Comparison of ENCODE assay signal across 19 mouse cellular contexts in the genomic region with DNA sequence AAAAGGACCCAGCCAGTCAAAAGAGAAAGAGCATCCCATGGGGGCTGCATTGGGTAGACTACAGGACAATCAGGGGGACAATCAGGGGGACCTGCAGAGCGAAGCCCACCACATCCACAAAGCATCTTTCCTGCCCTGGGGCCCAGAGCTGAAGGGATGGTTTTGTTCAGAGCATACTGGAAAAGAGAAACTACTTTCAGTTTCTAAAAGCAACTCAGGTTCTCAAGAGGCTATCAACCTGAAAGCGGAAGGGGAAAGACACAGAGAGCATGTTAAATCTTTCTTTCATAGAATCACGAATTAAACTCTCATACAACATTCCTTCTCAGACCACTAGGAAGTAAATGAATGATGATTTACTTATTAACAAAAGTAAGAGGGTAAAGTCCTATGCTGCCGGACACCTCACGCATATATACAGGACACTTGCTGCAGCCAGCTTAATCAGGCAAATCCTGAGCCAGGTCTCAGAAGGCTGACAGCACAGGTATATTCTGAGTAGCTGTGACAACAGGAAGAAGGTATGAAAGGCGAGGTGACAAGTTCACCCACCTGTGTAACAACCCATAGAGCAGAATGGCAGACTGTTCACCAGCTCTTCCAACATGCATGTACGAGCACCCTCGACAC.
A peak's percentile ranks its signal among the peaks of the same experiment; 100 is the strongest.
DNase-seq lines count a peak whose midpoint lies in the region; TF ChIP-seq lines count a peak whose summit lies in the region.
"Had no signal": no experiment of that assay in that cellular context is flagged by ENCODE, and none has a peak within 500 bp of the region (broad histone marks: within the 10 kb centered on the region; RNA-seq: fewer than 3 reads in every experiment).

No protein-coding gene starts in this region.

- DNase-seq in kidney, adult 11 months, result peak; percentile 17
- no peak for DNase-seq in kidney, adult 18-20 months
- peak; percentile 3 to 9 for DNase-seq in B cell, adult 2 months
- peak; percentile 7 to 32 for DNase-seq in kidney, adult 8-10 months
- no peak for DNase-seq in layer of hippocampus, adult 9-11 months
- no peak for DNase-seq in heart, postnatal 36 days
- DNase-seq: adrenal gland, adult 8-10 months; cerebellum, postnatal 10 days; heart, postnatal 10 days; liver; liver, postnatal 0 days; lung, postnatal 36 days; retina, postnatal 1 day; right cerebral cortex, postnatal 4 days; thymus, adult 2 months had no signal

- peak overlapping the region; percentile 32 for H3K4me2 ChIP-seq in myocyte (ENCODE audit: low read depth)
- H3K4me2 ChIP-seq: forebrain, embryonic 13.5 days; hindbrain, embryonic 15.5 days had no signal

- intact Hi-C loops in heart, postnatal 36 days (cut with DNase I), result no loop called here

- no peaks in the 10 kb centered on the region for H3K27me3 ChIP-seq in myocyte (ENCODE audit: control insufficient read depth, insufficient read depth, insufficient read length)
- H3K27me3 ChIP-seq: forebrain, embryonic 13.5 days; hindbrain, embryonic 15.5 days had no signal

- no peaks in the 10 kb centered on the region for H3K36me3 ChIP-seq in myocyte (ENCODE audit: control insufficient read depth, insufficient read depth)
- H3K36me3 ChIP-seq: heart, embryonic 10.5 days; hindbrain, embryonic 15.5 days had no signal

- no peak overlapping the region for H3K4me3 ChIP-seq in myocyte
- H3K4me3 ChIP-seq: forebrain, embryonic 13.5 days; heart, embryonic 10.5 days; hindbrain, embryonic 15.5 days had no signal

- H3ac ChIP-seq in myocyte (ENCODE audit: control insufficient read depth, insufficient read length), result no peak overlapping the region

- H3K79me2 ChIP-seq in myocyte (ENCODE audit: control insufficient read depth, insufficient read depth), result no peaks in the 10 kb centered on the region

- no peak for TF ChIP-seq POLR2A in myocyte (IDR thresholded peaks at IDR 0.05; ENCODE audit: insufficient read length, low read depth)

TF ChIP-seq in myocyte, 11 proteins besides CTCF, POLR2A, EP300 and RAD21:
- TF ChIP-seq POLR2AphosphoS2 (IDR thresholded peaks at IDR 0.05; ENCODE audit: insufficient read length, low read depth) (no peak), TCF12 (IDR thresholded peaks at IDR 0.05; ENCODE audit: insufficient read depth, poor library complexity, severe bottlenecking) (no peak), REST (IDR thresholded peaks at IDR 0.05; ENCODE audit: insufficient read depth, insufficient read length) (no peak), MYOG (IDR thresholded peaks at IDR 0.05; ENCODE audit: control insufficient read depth in 1 of 3, insufficient read depth in 1 of 3, insufficient read length in 2 of 3, low read depth in 2 of 3) (no peak), MAX (IDR thresholded peaks at IDR 0.05; ENCODE audit: low read depth) (no peak), SRF (IDR thresholded peaks at IDR 0.05; ENCODE audit: control insufficient read depth, insufficient read length, low read depth) (no peak), TCF3 (IDR thresholded peaks at IDR 0.05; ENCODE audit: insufficient read length, low read depth) (no peak), USF1 (IDR thresholded peaks at IDR 0.05; ENCODE audit: low read depth) (no peak), E2F4 (IDR thresholded peaks at IDR 0.05; ENCODE audit: insufficient read depth) (no peak), CEBPB (IDR thresholded peaks at IDR 0.05; ENCODE audit: insufficient read depth, poor library complexity, severe bottlenecking) (no peak), MYOD1 (IDR thresholded peaks at IDR 0.05; ENCODE audit: control insufficient read depth in 1 of 3, insufficient read length in 2 of 3, low read depth in 2 of 3) (no peak)

Comparison
In these comparisons a context has a peak if more than half of its experiments do, and no peak if none do; other contexts are left out.
1. DNase-seq: peak in kidney, adult 11 months (single experiment), B cell, adult 2 months (2 of 2) and kidney, adult 8-10 months (2 of 2); none in kidney, adult 18-20 months (single experiment), layer of hippocampus, adult 9-11 months (single experiment) and heart, postnatal 36 days (0 of 2).